Mouse (Mus musculus) layer of hippocampus, adult 11-12 months (tissue): Measurements from ENCODE around the gene Map9.
"Not testable (repeated sequence)": the region's sequence is repeated elsewhere in the genome, so short reads cannot be mapped to it uniquely, and the experiment has no call there.

Source experiments
- DNase-seq: peaks from one replicate; pipeline ENCODE4 v3.0.0; 2022; ENCODE audit warnings: low spot score

The Map9 gene

GRCm38 (mm10) chr3:82357797-82358524 is at the start of gene Map9:
Gene Map9 (plus strand): TSS chr3:82358044.
- DNase-seq = peak; percentile 99

- DNase-seq = no peak
Measured at GRCm38 (mm10) chr3:82315728-82316127, 42.1 kb upstream of the Map9 start.

- not testable (repeated sequence) for DNase-seq
Measured at GRCm38 (mm10) chr3:82326736-82327135, 31.1 kb upstream of the Map9 start.

- DNase-seq = no peak
Measured at GRCm38 (mm10) chr3:82332067-82332466, 25.8 kb upstream of the Map9 start.

GRCm38 (mm10) chr3:82332536-82332935 is 25.3 kb upstream of the Map9 start:
- no peak for DNase-seq

GRCm38 (mm10) chr3:82333128-82333969 is 24.5 kb upstream of the Map9 start:
- DNase-seq = peak; percentile 48

- DNase-seq = no peak
Measured at GRCm38 (mm10) chr3:82340111-82340510, 17.7 kb upstream of the Map9 start.

- DNase-seq = no peak
Measured at GRCm38 (mm10) chr3:82348277-82348860, 9.5 kb upstream of the Map9 start.

- DNase-seq = no peak
Measured at GRCm38 (mm10) chr3:82350321-82350720, 7.5 kb upstream of the Map9 start.

- no peak for DNase-seq
Measured at GRCm38 (mm10) chr3:82357340-82357739, 504 bp upstream of the Map9 start.

GRCm38 (mm10) chr3:82359036-82359435 is 1.2 kb downstream of the Map9 start:
- no peak for DNase-seq

GRCm38 (mm10) chr3:82362452-82362851 is 4.6 kb downstream of the Map9 start:
- DNase-seq = no peak

- peak; percentile 33 for DNase-seq
Measured at GRCm38 (mm10) chr3:82364505-82364904, 6.7 kb downstream of the Map9 start.

GRCm38 (mm10) chr3:82364988-82365387 is 7.1 kb downstream of the Map9 start:
- no peak for DNase-seq

- DNase-seq = peak; percentile 31
Measured at GRCm38 (mm10) chr3:82369063-82369860, 11.4 kb downstream of the Map9 start.

GRCm38 (mm10) chr3:82370439-82371011 is 12.7 kb downstream of the Map9 start:
- DNase-seq = no peak

- DNase-seq = no peak
Measured at GRCm38 (mm10) chr3:82376965-82377364, 19.1 kb downstream of the Map9 start.

GRCm38 (mm10) chr3:82382325-82382724 is 24.5 kb downstream of the Map9 start:
- DNase-seq = no peak

GRCm38 (mm10) chr3:82385091-82385490 is 27.2 kb downstream of the Map9 start:
- no peak for DNase-seq

- DNase-seq = no peak
Measured at GRCm38 (mm10) chr3:82405830-82406229, 48.0 kb downstream of the Map9 start.

GRCm38 (mm10) chr3:82406336-82406735 is 48.5 kb downstream of the Map9 start:
- peak; percentile 74 for DNase-seq

GRCm38 (mm10) chr3:82407432-82407831 is 49.6 kb downstream of the Map9 start:
- peak; percentile 46 for DNase-seq
